Mouse (Mus musculus) yolk sac, embryonic 10.5 days (tissue): ENCODE measurements at regions not wholly inside any gene's neighbourhood (a gene's known extent, or its start where the extent isn't known, plus 50 kb on each side); places are given as distances from the start of the nearest gene placed in this dataset.

ENCODE experiments used
- DNase-seq: peaks from one replicate; pipeline ENCODE4 v3.0.0-alpha.2; 2017; ENCODE audit warnings: low spot score

DNA sequence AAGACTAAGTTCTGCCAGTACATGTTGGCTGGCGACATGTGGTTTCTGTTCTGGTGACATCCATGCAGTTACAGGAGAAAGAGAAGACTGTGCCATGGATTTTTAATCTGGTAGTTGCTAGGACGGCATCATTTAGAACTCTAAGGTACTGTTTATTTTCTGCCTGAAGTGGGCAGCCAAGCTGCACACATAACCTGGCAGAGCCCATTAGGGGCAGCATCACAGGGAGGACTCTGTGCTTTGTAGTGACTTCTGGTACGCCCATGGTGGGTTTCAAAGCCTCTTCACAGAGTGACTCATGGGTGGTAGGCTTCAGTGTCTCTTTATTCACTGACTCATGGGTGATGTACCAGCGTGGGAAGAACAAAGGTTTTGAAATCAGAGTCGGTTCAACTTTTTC lies 792.8 kb downstream of the Nr2f2 start:
- DNase-seq = no peak

DNA sequence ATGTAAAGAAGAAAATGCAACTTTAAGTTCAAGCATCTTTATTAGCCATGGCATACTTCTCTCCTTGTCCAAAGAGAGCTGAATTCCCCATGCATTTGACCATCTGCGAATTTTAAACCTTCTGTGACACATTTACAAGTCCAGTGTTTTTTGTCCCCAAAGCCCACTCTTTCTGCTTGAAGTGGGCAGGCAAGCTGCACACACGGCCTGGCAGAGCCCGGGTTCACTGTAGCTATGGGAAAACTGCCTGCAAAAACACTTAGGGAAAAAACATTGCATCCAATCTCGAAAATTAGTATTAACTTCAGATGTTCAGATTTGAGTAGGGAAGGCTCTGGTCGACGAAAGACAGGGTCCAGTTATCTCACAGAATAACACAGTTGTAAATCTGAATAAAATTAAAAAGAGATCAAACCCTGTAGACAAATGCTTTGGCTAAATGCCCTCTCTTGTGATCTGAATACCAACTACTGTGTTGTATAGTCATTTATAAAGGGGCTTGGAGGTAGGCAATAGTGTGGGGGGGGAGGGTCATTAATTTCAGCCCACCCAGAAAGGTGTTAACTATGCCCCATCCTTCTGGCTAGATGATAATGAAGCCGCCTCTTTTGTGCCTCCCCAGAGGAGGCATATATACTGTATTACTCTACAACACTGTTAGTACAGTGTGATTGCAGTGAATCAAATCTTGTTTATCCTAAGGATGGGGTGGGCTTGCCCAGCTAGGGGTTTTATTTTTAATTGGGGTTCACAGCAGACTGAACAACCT lies 793.7 kb downstream of the Nr2f2 start:
- no peak for DNase-seq

DNA sequence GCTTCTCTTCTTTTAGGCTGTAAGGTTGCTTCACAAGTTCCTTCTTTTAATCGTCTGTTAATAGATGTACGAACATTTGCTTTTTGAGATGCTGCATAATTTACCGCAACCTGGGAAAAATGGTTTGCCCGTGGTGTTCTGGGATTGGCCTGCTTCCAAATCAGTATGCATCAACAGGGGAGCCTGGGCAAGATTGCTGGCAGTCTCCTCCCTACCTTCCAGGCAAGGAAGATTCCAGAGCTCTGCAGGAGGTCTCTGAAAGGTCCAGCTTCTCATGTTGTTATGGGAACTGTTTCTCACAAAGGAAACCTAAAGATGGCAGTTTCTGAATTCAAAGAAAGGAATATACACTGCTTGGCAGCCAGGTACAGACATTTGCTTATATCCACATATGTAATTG lies 799.6 kb downstream of the Nr2f2 start:
- no peak for DNase-seq

DNA sequence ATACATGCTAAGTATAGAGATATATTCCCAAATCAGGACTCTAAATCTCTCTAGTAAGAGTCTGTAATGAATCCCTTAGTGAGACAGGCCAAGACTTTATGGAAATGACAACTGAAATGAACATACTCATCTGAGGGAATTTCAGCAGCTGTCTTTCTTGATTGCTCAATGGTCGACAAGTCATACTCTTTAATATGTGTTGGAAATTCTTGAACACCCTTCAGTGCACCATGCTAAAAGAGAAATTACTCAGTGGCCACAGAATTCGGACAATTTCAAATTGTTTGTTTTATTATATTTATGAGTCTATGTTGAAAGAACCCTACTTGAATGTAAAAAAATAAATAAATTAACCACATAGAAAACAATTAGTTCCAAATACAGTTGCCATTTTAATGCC lies 802.1 kb downstream of the Nr2f2 start:
- no peak for DNase-seq

DNA sequence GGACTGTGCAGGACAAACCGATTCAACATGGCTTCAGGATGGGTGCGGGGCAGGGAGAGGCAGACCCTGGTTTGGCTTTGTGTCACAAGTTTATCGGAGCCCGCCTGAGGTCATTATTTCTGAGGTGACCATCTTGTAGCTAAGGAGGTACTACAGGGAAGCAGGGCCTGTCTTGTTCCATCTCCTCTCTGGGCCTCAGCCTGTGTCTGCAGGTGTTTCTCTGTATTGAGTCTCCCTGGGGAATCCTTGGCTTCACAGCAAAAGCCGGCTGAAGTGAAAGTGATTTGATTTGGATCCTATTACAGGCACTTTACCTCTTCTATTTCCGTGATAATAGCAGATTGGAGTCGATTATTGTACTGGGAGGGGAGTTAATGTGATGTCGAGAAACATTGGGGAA lies 805.7 kb upstream of the Arrdc4 start:
- DNase-seq = no peak

DNA sequence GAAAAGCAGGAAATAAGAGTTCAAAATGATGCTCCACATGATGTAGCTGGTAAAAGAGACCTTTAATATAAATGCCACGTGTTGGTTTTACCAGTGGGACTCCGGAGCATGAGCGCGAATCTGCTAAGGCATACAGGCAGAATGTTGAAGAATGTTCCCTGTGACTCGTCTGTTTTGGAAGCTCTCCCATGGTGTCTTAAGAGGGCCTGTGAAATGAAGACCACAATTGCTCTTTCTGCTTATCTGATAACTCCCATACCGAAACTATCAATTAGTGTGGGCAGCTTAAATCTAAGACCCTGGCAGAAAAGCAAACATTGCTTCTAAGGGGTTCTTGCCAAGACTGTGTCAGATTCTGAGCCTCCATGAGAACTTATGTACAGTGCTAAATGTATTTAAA lies 804.9 kb upstream of the Arrdc4 start:
- DNase-seq = no peak

DNA sequence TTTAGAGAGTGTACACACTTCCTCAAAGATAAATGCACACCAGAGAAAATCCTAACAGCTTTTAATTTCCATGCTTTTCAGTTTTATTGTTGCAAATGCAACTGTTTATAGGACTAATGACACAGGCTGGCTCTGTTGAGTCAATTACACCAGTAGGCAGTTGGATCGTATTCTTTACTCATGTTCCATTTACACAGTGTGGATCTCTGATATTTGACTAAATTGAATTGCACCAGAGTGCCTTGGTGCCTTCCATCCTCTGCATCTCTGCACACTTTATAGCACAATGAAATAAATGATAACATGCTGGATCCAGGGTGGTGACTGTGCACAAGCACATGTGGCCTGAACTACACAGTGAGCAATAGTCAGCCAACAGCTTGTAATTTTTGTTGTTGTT lies 787.0 kb upstream of the Arrdc4 start:
- no peak for DNase-seq

DNA sequence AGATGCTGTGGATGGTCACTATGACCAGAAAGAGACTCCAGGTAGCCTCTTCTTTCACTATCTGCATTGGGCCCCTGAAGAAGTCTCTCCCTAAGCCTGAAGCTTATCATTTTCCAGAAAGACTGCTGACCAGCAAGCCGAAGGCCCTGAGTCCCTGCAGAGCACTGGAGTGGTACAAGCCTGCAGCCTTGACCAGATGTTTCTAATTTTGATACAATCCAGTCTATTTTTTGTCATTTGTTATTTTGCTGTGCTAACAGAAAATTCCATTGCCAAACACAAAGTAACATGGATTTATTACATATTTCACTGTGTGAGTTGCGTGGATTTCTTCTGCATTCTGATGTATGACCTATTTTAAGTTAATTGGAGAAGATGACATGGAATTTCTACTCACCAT lies 764.9 kb upstream of the Arrdc4 start:
- no peak for DNase-seq

DNA sequence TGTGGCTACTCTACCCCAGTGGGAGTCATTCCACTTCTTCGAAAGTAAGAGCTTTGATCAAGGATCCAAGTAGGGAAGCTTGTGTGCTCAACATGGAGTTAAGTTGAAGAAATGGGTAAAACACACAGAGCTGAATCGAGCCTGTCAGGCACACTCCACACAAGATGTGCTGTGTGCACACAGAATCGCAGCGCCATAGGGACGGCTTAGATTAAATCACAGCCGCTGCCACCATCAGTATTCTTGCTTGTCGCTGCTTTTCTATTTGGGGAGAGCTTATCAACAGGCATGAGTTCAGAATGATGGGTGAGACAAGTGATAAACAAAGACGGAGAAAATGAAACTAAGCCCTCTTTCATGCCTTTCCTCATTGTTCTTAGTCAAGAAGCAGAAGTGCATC lies 761.3 kb upstream of the Arrdc4 start:
- no peak for DNase-seq

DNA sequence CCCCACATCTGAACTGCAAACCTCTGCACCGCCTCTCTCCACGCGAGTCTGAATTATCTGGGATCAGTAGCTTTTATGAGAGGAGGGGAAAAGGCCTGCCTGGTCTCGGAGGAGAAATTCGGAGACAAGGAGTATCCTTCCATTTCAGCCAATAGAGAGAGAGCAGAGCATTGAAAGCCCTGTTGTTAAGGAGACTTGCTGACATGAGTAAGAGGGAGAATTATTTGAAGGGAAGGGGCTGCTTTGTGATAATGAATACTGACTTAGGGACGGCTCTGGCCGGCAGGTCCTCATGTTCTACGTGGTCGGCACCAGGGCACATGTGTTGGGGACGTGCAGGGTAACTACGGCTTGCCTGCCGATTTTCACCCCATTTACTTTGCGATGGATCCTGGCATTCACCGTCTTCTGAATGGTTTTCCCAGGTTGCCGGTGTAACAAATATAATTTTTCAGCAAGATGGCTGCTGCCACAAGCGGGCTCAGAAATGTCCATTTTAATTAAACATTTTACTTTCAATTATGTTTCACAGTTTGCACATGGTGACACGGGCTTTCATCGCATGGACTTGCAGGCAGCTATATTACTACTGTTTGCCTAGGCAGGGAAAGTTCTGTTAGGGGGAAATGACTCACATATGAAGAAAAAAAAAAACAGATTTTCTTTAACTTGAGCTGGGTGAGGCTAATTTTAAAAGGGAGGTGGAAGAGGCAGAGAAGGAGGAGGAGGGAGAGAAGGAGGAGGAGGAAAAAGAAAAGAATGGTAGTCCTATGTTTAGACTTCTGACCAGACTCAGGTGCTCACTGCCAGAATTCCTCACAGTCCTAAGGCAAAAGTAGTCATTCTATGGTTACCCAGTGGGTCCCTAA lies 744.3 kb upstream of the Arrdc4 start:
- DNase-seq = no peak

DNA sequence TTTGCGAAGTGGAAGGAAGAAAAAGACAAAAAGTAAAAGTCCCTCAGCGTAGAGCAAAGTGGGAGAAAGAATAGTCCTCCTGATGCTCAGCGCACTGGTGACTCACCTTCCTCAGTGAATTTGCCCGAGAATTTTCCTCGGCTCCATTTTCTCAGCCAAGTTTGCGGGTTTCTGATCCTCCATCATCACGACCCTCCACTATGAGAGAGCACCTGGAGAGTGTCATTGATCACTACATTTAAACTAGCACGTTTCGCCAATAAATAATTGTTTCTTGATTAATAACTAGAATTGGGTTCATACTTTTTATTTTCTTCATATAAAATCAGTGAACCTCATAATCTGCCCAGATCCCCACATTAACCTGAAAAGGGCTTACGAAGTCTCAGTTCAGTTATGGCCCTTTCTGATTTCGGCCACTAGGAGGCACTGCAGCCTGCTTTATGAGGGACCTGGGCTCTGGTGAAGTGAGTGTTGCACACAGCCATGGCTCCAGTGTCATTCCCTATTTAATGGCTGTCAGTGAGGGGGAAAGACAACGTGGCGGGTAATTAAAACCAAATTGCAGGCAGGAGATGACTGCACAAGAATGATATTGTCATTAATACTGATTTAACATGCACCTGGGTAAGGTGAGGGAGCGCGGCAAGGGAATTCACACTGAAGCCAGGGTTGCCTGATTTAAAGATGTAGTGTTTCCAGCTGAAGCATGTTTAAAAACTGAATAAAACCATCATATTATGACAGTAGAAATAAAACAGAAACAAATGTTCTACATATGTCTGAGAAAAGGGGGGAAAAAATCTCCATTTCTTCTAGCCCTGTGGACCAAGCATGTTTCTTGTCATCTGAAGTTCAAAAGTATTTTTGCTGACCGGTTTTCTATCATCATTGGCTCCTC lies 741.8 kb upstream of the Arrdc4 start:
- DNase-seq = peak; percentile 35

DNA sequence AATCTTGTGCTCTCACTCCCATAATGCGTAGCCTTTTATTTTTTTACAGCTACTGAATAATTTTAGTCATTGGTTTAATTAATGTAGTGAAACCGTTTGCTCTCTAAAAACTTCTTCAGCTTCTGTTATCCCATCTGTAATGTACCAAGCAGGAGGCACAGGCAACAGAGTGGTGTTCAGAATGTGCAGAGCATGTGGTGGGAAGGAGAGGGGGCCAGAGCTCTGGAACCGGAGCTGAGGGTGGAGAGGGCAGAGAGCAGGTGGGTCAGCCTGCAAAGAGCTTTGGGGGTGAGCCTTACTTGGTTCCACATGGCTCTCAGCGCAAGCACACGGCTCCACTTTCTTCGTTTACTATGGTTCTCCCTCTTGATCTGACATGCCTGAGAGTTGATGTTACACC lies 739.6 kb upstream of the Arrdc4 start:
- DNase-seq = no peak

DNA sequence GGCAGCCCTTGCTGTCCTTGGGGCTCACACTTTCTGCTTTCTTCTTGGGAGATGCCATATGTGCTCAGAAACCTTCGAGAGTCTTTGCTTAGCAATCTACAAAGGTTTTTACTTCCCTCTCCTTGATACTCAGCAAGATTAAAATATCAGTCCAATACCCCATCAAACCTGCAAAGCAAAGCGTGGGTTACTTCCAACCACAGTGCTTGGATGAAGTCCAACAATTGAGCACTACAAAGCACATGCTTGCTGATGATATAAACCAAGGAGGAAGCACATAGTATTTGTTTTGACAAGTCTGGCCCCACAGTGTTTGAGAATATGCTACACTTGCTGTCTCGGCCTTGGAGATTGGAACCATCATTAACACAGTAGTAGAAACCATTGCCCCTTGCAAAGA lies 738.1 kb upstream of the Arrdc4 start:
- DNase-seq = no peak

DNA sequence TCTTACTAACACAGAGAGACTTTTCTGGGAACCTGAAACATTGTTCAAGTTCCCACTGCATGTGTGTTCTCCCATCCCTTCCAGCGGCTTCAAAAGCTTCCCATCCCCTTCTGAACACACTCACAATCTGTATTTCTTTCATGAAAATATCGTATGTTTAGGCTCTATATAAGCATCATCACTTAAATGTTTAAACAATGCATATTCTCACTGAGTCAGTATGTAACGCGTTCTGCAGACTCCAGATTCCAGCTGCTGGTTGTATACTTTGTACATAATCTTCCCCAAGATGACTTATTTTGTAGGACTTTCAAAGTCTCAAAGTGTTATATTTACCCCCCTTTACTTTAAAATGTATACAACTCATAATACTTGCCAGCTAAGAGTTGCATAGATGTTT lies 735.5 kb upstream of the Arrdc4 start:
- DNase-seq = no peak
